Mouse (Mus musculus) G1E-ER4 (cell line): ENCODE measurements around the gene Tm6sf1. TPM values are rescaled to one million over a fixed set of nuclear protein-coding genes. Genes with fewer than 3 reads are reported as not detected.

Experiments
- GATA1 ChIP-seq: IDR thresholded peaks from one replicate; pipeline ENCODE4 v1.8.0; 2012; ENCODE audit warnings: low read length, inconsistent platforms
- polyA plus RNA-seq: library from polyadenylated mRNA; stranded (reverse); fragments of >175 nt; gene quantifications from 2 replicates; pipeline ENCODE4 v1.2.3, GENCODE M21; 2012

The Tm6sf1 gene
- polyA plus RNA-seq, 1 experiment = 0.02 TPM

DNA sequence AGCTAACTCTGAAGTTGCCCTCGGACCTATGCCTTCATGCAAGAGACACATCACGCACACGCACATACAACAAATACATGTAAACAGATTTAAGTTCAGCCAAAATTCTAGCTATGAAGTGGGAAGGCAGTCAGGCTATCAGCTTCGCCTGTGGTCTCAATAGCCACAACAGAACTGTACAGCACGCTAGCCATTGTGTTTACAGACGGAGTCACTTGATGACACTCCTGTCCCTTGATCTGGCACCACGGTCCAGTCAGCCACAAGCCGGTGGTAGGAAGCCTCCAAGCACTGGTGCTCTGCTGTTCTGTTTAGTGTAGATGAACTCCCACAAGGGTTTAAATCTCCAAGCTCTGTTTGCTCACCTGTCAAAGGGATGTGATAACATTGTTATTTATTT lies 12.8 kb upstream of the Tm6sf1 start:
- no peak for TF ChIP-seq GATA1

DNA sequence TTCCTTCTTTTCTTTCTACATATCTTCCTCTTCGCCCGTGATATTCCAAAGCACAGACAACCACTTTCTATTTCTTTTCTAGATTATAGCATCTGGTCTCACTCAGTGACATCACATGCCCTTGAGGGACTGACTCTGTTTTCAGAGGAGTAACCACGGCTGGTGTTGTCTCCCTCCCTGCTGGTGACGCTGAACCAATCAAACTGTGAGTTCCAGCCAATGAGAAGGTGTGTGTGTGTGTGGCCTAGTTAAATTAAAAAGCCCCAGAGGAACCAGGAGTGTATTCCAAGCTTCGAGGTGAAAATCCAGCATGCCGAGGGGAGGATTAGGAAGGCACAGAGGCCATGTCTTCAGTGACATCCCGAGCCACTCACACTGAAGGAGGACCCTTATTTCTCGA lies 11.8 kb upstream of the Tm6sf1 start:
- no peak for TF ChIP-seq GATA1

DNA sequence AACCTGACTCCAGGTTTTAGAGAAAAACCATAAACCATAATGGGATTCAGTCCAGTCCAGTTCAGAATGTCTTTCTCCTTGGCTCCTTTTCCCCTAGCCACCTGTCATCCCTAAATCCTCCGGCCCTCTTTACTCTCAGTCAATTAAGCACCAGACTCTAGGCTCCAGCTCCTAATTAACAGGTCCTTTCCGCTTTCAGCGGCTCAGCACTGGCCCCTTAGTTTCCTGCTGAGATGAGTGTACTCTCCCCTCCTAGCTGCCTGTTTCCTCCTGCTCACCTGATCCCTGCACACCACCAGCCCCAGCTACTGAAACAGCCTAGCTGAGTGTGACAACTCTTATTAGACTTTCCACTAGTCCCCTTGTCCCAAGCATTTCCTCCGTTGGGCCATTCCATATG lies 11.0 kb upstream of the Tm6sf1 start:
- no peak for TF ChIP-seq GATA1

DNA sequence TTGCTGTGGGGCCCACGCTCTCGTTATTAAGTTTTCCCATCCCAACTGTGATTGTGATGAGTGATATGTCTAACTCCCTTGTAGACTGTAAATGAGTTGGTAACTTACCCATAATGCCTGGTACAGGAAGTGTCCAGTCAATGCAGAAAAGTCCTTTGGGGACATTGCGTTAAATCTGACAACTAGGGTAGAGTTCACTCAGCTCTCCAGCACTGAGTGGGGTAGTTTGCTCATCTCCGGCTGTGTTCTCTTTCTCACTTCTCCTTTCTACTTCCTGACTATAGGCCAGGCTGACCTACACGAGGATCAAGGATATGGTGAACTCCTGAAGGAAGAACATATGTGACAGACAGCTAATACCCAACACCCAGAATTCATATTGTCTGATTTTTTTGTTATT lies 9.6 kb upstream of the Tm6sf1 start:
- TF ChIP-seq GATA1 = no peak

DNA sequence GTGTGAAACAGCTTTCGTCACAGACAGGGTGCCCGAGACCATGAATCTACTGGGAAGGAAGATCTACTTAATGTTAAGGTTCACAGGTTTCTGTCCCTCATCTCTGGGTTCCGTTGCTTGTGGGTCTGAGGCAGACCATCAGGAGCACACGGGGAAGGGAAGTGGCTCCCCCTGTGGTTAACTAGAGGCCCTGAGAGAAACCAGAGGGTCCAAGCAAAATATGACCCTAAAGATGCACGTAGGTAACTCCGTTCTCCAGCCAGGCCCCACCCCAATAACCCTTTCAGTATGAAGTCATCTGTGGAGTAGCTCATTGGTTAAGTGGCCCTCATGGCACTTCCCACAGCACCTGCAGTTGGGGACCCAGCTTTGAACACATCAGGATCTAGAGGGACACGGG lies 9.2 kb upstream of the Tm6sf1 start:
- no peak for TF ChIP-seq GATA1

DNA sequence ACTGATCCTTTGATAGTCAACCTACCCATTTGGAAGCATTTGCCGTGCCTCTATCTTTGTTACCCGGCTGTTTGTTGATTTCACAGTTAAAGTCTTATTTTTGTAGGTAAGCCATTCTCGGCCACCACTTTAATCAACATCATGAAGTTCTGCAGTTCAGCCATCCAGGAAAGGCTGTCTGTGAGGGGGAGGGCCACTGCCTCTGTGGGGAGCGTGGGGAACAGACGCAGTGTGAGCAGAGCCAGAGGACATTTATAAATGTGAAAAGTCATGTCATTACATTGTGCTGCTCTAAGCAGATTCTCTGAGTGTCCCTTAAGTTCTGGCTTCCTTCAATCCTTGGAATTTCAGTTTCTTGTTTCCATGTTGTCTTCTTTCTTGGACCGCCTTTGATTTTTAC lies 8.6 kb upstream of the Tm6sf1 start:
- no peak for TF ChIP-seq GATA1

DNA sequence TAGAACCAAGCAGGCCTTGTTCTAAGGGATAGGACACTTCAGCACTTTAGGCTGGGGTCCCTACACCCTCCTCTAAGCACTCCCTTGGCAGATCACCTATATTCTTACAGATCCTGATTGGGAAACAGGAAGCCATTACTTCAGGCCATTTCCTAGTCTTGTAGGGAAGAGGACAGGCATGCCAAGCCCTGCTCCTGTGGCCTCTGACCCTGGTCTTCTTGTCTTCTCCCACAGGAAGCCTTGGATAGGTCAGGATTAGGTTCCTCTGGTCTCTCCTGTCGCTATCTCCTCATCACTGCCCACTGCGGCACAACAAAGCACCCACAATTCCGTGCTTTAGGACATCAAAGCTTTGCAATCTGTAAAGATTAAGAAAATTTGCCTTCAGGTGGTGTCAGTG lies 7.1 kb upstream of the Tm6sf1 start:
- no peak for TF ChIP-seq GATA1

DNA sequence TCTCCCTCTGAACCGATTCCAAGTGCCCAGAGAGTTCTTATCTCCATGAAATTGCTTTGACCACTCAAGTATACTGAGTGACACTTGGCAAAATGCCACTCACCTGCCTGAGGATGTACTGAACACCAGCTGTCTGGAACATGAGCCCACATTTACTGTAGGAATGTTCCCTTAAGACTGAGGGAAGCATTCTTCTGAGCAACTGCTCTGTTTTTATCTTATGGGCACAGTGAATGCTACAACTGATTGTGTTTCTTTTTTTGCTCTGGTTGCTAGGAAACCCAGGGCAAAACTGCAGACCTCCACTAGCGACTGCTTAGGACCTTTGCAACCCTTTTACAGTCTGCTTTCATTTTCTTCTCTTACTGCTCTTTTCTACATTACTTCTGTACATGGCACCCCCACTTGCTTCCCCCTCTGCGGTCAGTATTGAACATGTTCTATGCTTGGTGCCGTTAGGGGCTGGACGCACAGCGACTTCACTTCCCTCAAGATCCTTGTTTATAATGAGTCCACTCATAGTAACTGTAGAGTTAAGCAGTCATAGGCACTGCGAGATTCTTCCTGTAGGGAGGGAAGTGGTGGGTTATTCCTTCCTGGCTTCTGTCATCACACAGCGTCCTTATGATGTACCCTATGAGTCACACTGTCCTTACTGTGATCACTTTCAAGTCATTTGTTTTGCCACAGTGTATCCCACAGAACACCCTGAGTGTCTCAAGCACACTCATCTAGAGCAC lies 4.1 kb upstream of the Tm6sf1 start:
- TF ChIP-seq GATA1 = no peak

DNA sequence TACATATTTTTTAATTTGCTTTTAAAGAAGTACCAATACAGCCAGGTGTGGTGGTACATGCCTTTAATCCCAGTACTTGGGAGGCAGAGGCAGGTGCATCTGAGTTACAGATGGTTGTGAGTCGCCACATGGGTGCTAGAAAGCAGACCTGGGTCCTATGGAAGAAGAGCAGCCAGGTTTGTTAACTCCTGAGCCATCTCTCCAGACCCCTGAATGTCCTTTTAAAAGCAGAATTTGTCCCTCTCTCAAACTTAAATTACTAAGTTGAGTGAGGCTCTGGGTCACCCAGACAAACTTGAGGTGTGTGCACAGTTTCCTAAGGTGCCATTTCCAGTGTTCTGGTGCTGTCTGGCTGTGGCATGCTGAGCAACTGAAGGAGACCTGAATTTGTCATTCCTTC lies 3.1 kb upstream of the Tm6sf1 start, which contains the start of gene Gm10160:
Gene Gm10160 (minus strand): TSS at position 101 of the 400 bp plus-strand sequence.
- no peak for TF ChIP-seq GATA1

DNA sequence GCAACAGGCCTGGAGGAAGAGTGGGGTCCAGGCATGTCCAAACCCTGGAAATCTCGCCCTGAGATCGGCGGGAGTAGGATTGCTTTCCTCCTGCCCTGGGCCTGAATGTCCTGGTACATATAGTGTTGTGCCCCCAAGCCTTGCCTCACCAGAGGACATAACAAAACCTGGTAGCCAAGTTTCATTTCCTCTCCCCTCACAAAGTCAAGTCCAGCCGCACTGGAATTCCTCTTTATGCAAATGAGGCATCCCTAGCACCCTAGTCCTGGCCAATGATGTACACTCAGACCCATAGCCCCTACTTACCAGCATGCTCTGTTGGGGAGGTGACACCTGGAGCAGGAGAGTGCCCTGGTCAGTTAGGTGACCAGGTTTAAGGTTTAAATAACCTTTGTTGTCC lies 2.6 kb upstream of the Tm6sf1 start:
- TF ChIP-seq GATA1 = no peak

DNA sequence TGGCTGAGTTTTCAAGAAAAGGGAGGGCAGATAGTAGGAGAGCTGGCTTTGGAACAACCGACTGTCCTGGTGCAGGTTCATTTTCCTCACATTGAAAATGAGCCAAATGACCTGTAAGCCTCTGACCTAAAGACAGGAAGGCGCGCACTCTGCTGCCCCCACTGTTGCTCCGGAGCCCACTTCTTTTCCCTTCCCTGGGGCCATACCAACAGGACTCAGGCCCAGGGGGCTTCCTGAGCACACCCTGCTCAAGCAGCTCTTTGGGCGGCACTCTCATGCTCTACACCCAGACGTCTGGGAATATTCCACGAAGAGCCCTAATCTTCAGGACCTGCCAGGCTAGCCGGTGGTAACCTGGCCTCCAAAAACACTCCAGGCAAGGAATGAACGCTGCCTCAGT lies 565 bp upstream of the Tm6sf1 start:
- no peak for TF ChIP-seq GATA1

DNA sequence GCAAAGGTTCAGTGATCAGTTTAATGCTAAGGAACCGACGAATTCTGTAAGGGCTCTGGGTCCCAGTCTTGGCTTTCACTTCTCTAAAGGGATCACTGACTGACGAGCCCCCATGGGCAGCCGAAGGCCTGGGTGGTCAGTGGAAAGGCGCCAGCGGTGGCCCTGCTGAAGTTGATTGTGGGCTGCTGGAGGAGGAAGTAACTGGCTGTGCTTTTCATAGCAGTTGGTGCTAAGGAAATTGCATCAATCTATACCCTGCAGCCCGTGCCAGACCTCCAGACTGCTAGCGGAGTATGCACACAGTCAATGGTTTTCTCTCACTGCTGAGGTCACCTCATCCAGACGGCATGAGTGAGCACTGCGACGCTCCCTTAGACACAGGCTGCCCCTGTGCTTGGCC lies 1.3 kb downstream of the Tm6sf1 start:
- TF ChIP-seq GATA1 = no peak

DNA sequence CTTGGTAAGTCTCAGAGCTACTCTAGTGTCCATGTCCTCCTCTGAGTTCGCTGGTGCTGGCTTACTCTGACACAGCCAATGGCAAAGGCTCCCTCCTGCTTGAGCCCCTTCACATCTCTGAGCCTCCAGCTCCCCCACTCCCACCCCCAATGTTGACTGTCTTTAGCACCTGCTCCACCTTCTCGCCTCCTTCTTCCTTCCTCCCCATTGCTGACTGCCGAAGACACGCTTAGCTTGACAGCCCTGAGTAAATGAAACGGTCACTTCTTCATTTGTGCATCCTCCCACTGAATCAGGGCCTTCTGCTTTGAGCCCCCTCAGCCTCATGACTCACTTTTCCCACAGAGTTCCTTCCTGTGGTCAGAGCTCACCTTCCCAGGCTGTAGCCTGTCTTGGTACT lies 2.2 kb downstream of the Tm6sf1 start:
- no peak for TF ChIP-seq GATA1

DNA sequence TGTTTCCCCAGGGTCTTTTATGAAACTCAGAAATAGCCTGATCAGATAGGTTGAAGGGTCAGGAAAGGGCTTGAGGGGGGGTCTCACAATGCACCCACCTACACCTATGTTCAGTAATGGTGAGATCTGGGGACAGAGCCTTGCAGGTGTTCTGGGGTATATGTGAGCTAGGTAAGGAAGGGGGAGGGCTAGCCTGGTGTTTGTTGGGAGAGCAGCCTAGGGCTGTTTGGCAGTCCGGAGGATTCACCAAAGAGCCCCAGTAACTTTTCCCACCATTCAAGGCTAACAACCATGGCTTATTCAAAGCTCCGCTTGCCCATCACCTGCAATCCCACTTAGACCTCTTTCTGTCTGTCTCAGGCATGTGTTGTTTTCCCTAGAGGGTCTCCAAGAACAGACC lies 2.7 kb downstream of the Tm6sf1 start:
- TF ChIP-seq GATA1 = no peak

DNA sequence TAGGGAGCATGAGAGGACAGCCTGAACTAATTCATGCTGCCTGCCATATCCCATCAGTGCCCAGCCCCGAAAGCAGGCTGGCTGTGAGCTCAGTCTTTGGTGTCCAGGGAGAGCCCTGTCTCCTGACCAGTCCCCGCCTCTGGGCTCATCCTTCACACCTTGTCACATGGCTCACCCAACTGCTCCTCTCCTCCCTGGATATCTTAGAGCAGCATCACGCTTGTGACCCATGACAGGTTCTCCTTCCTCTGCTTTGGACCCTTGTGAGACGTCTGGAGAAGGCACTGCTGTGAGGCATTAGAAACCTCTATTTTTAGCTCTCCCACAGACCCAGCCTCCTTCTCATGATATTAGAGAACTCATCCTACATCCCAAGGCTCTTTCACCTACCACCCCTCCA lies 3.1 kb downstream of the Tm6sf1 start:
- TF ChIP-seq GATA1 = no peak

DNA sequence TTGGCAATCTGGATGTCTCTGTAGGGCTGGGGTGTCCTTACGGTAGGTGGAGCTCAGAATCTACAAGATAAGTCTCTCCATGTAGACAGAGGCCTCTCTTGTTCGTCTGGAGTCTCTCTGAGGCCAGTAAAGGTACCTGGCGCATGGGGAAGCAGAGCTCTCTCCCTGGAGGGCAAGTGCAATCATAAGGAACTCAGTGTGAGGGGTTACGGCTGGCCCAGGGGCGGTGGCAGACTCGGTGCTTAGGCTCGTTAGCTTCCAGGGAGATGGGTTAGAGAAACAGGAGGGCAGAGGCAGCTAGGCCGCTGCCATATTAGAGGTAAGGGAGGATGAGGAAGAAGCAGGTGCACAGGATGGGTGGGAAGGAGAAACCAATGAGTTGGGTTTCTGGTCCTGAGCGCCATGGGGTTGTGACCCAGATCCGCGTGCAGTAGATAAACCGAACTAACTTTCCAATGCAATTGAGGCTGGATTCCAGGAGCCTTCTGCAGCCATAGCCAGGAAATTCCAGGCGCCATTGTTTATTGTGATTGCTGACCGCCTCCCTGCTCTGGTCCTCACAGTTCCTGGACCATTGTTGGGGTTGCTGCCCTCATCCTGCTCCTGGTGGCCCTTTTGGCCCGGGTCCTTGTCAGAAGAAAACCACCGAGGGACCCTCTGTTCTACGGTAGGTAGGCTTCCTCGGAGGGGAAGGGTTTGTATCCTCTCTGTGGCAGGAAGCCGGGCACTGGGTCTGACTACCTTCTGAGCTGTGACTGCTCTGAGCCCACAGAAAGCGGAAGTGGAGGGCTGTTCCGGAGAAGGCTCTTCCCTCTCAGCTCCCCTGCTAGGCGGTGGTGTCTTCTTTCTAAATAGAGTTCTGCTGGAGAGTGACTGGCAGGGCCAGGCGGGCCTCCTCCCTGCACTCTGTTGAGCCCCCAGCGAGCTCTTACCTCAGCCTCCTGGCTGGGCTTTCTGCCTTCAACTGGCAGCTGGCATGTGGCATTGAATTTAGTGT lies 4.1 kb downstream of the Tm6sf1 start:
- no peak for TF ChIP-seq GATA1

DNA sequence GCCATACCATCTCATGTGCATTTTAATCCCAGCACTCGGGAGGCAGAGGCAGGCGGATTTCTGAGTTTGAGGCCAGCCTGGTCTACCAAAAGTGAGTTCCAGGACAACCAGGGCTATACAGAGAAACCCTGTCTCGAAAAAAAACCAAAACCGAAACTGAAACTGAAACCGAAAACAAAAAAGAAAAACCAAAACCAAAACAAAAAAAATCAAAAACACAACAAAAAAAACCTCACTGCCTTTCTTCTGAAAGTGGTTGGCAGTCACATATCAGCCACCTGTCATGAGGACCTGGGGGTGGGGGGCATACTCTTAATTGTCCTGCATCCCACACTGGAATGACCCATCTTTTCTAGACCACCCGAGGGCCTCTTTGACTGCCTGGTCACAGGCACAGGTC lies 5.8 kb downstream of the Tm6sf1 start:
- TF ChIP-seq GATA1 = no peak
